ENCODE assay signal across 22 mouse cellular contexts in genomic region chr6:29793520-29793919, GRCm38 (mm10). TPM values are rescaled to one million over a fixed set of nuclear protein-coding genes. Genes with fewer than 3 reads are reported as not detected.
DNase-seq lines count a peak whose midpoint lies in the region; ATAC-seq and TF ChIP-seq lines count a peak whose summit lies in the region.
"Had no signal": no experiment of that assay in that cellular context is flagged by ENCODE, and none has a peak within 500 bp of the region (broad histone marks: within the 10 kb centered on the region; RNA-seq: fewer than 3 reads in every experiment).

No protein-coding gene starts in this region.

- WGBS in hindbrain, embryonic 12.5 days: 94% methylated on average over 1 of the region's 1 CpGs

- no peaks in the 10 kb centered on the region for H3K9me3 ChIP-seq in hindbrain, embryonic 12.5 days (replicated peaks)
- H3K9me3 ChIP-seq: G1E; hindbrain, embryonic 13.5 days had no signal

- TF ChIP-seq CTCF in bone marrow macrophage, adult 2 months (IDR thresholded peaks at IDR 0.05; ENCODE audit: low read depth, low read length): no peak

- TF ChIP-seq POLR2A in bone marrow macrophage, adult 2 months (IDR thresholded peaks at IDR 0.05; ENCODE audit: borderline replicate concordance, low read depth, low read length): no peak

- peaks cover 16% of the 10 kb centered on the region for H3K4me1 ChIP-seq in bone marrow macrophage, adult 2 months (ENCODE audit: control insufficient read depth, insufficient read depth, low read length)
- H3K4me1 ChIP-seq in hindbrain, embryonic 12.5 days: 0 out of 2 replicates have a peak, but pooled peaks cover 5% of the 10 kb centered on the region

- no peak overlapping the region for H3K4me3 ChIP-seq in bone marrow macrophage, adult 2 months (ENCODE audit: insufficient read depth, low read length)
- H3K4me3 ChIP-seq in hindbrain, embryonic 12.5 days: no peak overlapping the region
- H3K4me3 ChIP-seq: gastrocnemius, adult 2 months; hindbrain, embryonic 13.5 days had no signal

- H3K27me3 ChIP-seq in hindbrain, embryonic 12.5 days: no peaks in the 10 kb centered on the region
- H3K27me3 ChIP-seq: hindbrain, embryonic 13.5 days; Patski had no signal

- ATAC-seq in erythroblast, adult 5-6 weeks (replicated peaks; ENCODE audit: low FRiP score, poor library complexity, severe bottlenecking): no peak
- ATAC-seq in hindbrain, embryonic 12.5 days (ENCODE audit: low FRiP score): no peak
- ATAC-seq: forebrain, embryonic 14.5 days; forebrain, postnatal 0 days; hindbrain, embryonic 16.5 days; intestine, postnatal 0 days; Patski had no signal

- no peak overlapping the region for H3K4me2 ChIP-seq in hindbrain, embryonic 12.5 days (replicated peaks)
- H3K4me2 ChIP-seq: heart, embryonic 11.5 days; hindbrain, embryonic 13.5 days had no signal

- peak overlapping the region; percentile 26 for H3K27ac ChIP-seq in bone marrow macrophage, adult 2 months (ENCODE audit: insufficient read depth, low read depth, low read length)
- no peak overlapping the region for H3K27ac ChIP-seq in hindbrain, embryonic 12.5 days
- H3K27ac ChIP-seq: gastrocnemius, adult 2 months; hindbrain, embryonic 13.5 days had no signal

- peak; percentile 24 for DNase-seq in 416B (ENCODE audit: low read depth)
- DNase-seq in CD4-positive, CD25-positive, alpha-beta regulatory T cell, adult 2 months (ENCODE audit: low read depth, low spot score): peak; percentile 34
- peak; percentile 40 for DNase-seq in naive thymus-derived CD4-positive, alpha-beta T cell, adult 2 months (ENCODE audit: low read depth)
- no peak for DNase-seq in c-Kit-positive CD71-positive TER-119-positive erythroid progenitor cells, embryonic 14.5 days (ENCODE audit: low spot score)
- DNase-seq: adrenal gland, postnatal 14 days; cerebellum, adult 18-20 months; cerebellum, adult 9-10 months; cerebellum, postnatal 14 days; forebrain, postnatal 0 days; gastrocnemius, adult 2 months; gastrocnemius, postnatal 14 days; heart, adult 11 months had no signal

- H3K36me3 ChIP-seq in hindbrain, embryonic 12.5 days: no peaks in the 10 kb centered on the region
- H3K36me3 ChIP-seq: hindbrain, embryonic 13.5 days had no signal

- H3K9ac ChIP-seq in hindbrain, embryonic 12.5 days: no peak overlapping the region
- H3K9ac ChIP-seq: forebrain, postnatal 0 days; hindbrain, embryonic 13.5 days had no signal

RNA-seq across cellular contexts. Expression of gene Ahcyl2, which starts 25.7 kb away (rescaled TPM):
- polyA plus RNA-seq in bone marrow macrophage, adult 2 months (2012; ENCODE audit: insufficient read depth, insufficient read length, missing spikeins): 30.6 and 37.8 TPM in 2 replicates
- 7.1 and 15.2 TPM in 2 replicates for total RNA-seq in erythroblast, adult 5-6 weeks (2015; ENCODE audit: low replicate concordance)
- total RNA-seq in erythroblast, adult 5-6 weeks (2017; ENCODE audit: low replicate concordance): 9.6 and 20.3 TPM in 2 replicates
- polyA plus RNA-seq in hindbrain, embryonic 12.5 days (2016; fragmentation: Nextera tagmentation; extraction: Ambion mirVana): 21.8 and 25.3 TPM in 2 replicates

RNA-seq across cellular contexts. Expression of gene Smo, which starts 58.2 kb away (rescaled TPM):
- not detected in 2 replicates for polyA plus RNA-seq in bone marrow macrophage, adult 2 months (2012; ENCODE audit: insufficient read depth, insufficient read length, missing spikeins)
- 3.3 and 4.0 TPM in 2 replicates for total RNA-seq in erythroblast, adult 5-6 weeks (2015; ENCODE audit: low replicate concordance)
- 0.60 and 2.6 TPM in 2 replicates for total RNA-seq in erythroblast, adult 5-6 weeks (2017; ENCODE audit: low replicate concordance)
- polyA plus RNA-seq in hindbrain, embryonic 12.5 days (2016; fragmentation: Nextera tagmentation; extraction: Ambion mirVana): 49.4 and 54.1 TPM in 2 replicates

Comparison
In these comparisons a context has a peak if more than half of its experiments do, and no peak if none do; other contexts are left out.
1. RNA of gene Smo, which starts 58.2 kb away (polyA plus RNA-seq): 49.4 to 54.1 TPM in hindbrain, embryonic 12.5 days; not detected in bone marrow macrophage, adult 2 months; every median in the first group is over 10 times any median in the second.